Mouse (Mus musculus) bone marrow macrophage, adult 2 months (primary cell): ENCODE data around the gene Celsr1.

Source experiments
- CTCF ChIP-seq: IDR thresholded peaks from 2 replicates; pipeline ENCODE4 v1.5.1; 2012; ENCODE audit warnings: low read depth, mild to moderate bottlenecking, low read length, moderate library complexity
- POLR2A ChIP-seq: IDR thresholded peaks from 2 replicates; pipeline ENCODE4 v1.6.1; 2012; ENCODE audit warnings: mild to moderate bottlenecking, low read depth, low read length, borderline replicate concordance

DNA sequence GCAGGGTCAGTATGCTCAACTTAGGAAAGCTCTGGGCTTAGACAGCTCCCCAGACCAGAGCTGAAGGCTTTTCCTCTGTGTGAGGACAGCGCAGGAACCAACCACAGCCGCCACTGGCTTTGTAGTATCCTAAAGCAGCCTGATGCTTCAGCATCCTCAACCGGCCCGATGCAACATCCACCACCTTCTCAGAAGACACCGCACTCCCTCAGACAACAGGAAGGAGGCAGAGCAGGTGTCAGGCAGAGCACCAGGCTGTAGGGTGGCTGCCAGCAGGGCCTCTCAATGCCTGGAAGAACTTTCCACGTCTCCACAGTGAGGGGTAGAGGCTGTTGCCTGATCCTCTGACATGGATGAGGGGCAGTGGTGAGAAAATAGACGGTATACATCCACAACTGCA, 50.4 kb downstream of the Celsr1 start:
- TF ChIP-seq CTCF (no peak), POLR2A (no peak)
